Mouse (Mus musculus): ENCODE measurements at regions not wholly inside any gene's neighbourhood (a gene's known extent, or its start where the extent isn't known, plus 50 kb on each side); places are given as distances from the start of the nearest gene placed in this dataset.
"Not testable (repeated sequence)": the region's sequence is repeated elsewhere in the genome, so short reads cannot be mapped to it uniquely, and the experiment has no call there.

DNA sequence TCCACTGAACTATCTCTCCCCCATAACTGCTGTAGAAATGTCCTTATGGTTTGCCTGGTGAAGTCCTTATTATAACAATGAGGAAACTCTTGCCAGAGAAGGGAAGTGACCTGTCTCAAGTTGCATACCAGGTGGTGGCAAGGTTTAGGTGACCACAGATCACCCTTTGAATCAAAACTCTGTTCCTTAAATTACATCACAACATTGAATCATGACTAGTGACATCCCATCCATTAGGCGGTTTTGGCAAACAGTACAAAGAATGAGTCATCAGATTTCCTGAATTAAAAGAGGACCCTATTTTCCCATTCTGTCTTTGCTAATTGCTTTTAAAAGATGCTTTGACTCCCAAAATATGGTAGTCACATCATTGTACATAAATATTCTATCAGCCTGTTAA, 168.5 kb upstream of the Pgr start:
- DNase-seq (ENCODE audit: low spot score in 2 of 2) = no peak

DNA sequence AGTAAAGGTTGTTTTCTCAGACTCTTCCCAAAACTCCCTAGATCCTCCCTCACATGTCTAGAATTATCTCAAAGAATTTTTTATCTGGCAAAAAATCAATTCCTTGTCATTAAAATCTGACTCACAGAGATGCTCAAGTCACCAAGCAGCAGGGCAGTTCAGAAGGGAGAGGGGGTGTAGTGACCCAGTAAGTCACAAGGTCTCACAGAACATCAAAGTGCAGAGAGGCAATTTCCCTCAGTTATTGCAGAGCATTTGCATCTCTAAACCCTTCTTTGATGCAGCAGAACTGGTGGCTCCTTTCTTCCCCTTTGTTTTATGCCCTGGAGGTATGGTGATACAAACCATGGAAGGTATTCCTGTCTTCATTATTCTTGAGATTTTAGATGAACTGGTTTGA, 166.1 kb upstream of the Pgr start:
- DNase-seq (ENCODE audit: low spot score in 2 of 2) = no peak

DNA sequence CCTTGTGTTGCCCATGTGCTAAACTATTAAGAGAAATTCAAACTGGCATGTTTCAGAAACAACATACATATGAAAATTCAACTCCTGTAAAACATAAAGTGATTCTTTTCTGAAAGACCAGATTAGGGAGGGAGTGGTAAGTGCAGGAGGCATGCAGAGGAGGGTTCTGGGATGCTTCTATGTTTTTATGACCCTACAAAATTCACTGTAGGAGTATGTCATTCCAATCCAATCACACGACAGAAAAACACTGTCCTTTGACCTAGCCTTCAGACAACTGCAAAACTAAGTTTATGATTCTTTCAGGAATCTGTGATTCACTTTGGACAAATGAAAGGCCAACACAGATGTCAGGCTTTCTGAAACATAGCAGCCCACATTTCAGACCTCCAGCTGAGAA, 159.4 kb upstream of the Pgr start:
- DNase-seq (ENCODE audit: low spot score in 2 of 2) = no peak

DNA sequence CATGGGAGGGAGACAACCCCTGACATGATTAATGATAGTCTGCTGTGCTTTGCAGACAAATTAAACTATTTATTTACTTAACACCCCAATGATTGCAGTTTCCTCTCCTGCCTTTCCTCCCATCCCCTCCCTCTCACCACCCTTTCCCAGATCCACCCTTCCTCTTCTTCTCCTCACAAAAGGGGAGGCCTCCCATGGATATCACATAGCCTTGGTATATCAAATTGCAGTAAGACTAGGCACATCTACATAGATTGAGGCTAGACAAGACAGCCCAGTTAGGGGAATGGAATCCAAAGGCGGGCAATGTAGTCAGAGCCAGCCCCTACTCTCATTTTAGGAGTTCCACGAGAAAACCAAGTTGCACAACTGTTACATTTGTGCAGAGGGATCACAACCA, 149.8 kb upstream of the Pgr start:
- DNase-seq (ENCODE audit: low spot score in 2 of 2) = no peak

DNA sequence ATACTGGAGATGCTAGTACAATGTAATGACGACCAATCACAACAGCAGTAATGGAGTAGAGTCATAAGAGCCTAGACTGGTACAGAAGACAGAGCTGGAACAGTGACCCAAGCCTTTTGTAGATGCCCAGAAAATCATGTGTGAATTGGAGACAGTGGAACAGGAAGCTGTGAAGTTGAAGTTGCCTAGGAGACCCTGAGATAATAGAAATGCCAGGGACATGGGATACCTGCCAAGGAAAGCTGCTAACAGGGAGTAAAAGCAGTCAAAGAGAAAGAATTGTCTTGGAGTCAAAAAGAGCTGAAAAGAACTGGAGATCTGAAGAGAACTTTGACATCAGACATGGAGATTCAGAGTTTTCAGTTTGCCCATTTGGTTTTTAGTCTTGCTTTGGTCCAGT, 138.8 kb upstream of the Pgr start:
- DNase-seq (ENCODE audit: low spot score in 2 of 2) = peak in 1 of 2 experiments; percentile 21

DNA sequence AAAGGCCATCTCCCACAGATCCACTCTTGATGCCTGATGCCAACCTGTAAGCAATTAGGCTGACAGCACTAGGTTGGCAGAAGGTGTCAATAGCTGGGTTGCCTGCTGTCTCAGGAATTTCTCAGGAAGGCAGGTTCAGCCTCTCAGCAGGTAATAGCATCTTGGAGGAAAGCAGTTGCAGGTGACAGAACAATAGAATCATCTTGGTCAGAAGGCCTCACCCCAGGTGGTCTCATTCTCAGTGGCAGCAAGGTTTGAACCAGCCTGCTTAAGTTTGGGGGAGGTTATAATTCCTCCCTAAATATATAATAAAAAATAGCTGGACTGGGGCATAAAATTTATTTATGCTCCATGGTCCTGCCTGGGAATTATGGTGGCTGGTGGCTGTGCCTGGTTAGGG, 130.2 kb upstream of the Pgr start:
- not testable (repeated sequence) for DNase-seq (ENCODE audit: low spot score in 2 of 2)

DNA sequence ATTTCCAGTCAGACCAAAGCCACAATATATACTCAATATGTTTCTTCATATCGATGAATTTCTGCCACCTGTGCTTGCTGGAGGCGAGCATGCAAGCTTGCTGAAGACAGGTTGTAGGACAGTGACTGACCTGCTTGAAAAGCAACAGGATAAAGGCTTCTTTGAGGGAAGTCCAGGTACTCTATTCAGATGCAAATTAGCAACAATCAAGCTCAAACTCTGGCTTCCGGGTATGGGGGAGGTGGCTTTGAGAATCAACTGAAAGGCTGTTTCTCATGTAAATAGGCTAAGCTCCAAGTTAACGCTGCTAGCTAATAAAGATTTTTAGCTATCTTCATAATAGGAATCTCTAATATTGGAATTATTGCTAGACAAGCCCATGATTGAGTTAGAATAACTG, 129.6 kb upstream of the Pgr start:
- no peak for DNase-seq (ENCODE audit: low spot score in 2 of 2)

DNA sequence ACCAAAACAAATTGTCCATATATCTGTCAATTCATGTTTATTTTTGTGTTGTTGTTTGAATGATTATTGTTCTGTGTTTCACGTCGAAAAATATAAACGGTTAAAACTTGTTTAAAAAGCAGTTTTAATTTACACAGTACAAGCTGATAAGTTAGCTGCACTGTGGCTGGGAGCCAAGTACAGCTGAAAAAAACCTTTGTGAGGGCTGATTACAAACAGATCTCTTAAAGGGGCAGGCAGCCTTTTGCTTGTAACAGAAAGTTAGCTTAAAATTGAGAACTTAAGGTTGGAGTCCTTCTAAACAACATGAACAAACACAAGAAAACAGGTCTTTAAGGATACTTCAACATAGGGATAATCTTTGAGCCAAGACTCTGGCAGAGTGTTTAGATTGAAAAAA, 118.3 kb upstream of the Pgr start:
- DNase-seq (ENCODE audit: low spot score in 2 of 2) = peak in 1 of 2 experiments; percentile 23

DNA sequence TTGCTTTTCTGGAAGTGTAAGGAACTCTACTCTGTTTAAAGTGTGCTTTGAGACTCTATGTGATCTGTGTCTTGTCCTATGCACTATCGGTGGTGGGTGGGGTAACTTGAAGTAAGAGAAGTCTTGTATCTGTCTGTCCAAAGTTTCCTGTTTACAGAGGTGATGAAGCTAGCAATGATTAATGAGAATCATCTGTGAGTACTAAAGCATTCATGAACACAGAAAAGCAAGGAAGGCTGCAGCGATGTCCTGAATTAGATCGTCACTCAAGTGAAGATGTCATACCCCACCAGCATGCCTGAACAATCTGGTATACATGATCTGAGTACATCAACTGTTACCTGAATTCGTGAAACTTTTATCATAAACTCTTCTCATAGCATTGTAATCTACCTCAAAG, 85.4 kb upstream of the Pgr start:
- DNase-seq (ENCODE audit: low spot score in 2 of 2) = no peak

DNA sequence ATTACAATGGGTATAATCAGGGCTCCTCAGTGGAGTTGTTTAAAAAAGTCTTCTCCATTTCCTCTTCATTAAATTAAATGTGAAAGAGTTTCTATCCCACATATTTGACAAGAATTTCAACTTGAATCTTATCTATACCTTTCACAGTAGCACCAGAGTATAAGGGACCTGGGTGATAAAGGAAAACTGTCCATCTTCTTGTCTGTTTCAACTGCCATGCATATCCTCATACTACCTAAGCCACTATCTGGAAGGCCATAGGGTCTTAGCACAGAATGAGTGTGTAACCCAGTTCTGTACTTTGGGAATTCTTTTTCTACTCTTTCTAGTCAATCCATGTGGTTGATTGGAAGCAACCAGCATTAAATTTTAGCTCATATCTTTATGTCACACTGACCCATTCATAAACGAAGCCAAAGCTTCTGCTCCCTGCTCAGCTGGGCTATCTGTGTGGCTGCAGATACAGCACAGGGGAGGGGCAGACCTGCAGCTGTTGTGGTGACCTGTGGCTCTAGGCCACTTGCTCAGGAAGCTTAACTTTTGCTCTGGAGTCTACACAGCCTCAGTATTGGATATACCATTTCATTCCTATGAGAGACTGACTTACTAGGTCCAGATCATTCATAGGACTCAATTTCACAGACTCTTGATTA, 75.8 kb upstream of the Pgr start:
- DNase-seq (ENCODE audit: low spot score in 2 of 2) = no peak

DNA sequence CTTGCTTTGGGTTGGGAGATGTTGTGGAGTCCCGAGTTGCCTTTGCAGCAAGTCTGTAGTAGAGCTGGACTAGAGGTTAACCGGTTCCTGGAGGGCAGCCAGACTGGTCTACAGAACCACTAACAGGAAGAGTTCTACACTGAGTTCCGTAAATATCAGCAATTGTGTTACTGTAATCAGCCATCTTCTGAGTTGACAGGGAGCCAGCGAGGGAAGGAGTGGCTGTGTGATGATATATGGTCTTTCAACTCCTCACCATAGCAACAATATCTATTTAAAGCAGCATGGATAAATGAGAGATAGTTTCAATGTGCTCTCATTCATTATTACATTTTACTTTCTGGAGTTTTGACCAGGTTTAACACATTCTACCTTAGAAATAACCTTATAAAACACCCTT, 67.5 kb upstream of the Pgr start:
- peak; percentile 18 to 24 for DNase-seq (ENCODE audit: low spot score in 2 of 2)

DNA sequence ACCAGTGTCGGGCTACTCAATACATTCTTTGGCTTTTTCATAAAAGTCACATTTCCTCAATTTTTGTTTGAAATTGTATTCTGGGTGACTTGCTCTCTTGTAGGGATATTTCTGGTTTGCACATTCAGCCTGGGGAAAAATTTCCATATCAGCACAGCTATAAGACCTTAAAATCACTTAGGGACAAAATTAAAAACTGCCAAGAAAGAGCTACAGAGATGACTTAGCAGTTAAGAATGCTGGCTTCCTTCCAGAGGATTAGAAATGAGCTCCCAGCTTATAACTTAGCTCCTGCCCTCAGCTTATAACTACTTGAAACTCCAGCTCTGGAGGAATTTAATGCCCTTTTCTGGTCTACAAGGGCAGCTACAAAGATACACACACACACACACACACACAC, 62.6 kb upstream of the Pgr start:
- no peak for DNase-seq (ENCODE audit: low spot score in 2 of 2)

DNA sequence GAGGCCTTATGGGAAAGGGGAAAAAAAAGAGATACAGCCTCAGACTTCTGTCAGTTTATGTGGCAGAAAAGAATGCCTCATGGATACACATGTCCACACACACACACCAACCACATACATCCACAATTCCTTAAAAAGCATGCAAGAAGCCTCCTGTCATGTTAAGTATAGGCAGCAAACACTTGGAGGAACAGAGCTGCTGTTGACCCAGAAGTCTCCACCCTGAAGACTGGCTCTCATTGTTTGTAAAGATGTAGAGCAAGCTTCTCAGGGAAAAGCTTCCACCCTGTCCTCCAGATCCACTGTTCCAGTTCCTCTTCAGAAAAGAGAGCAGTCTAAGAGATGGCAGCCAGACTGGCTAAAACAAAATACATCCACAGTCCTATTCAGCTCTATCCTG, 61.3 kb upstream of the Pgr start:
- DNase-seq (ENCODE audit: low spot score in 2 of 2) = no peak

DNA sequence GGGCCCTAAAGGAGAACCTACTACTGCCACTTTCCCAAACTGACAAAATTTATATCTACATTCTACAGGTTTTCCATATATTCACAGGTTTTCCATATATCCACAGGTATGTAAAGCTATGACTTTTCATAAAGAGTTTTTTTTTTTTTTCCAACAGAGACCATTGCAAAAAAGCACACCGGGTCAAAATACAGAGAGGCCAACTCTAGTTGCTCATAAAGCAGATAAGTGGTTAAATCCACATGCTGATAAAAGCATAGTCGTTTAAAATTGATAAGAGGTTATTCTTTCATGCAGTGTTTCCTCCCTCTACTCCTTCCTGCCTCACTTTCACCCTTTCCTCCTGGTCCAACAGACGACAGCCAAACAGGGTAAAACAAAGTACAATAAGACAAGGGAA, 60.7 kb upstream of the Pgr start:
- no peak for DNase-seq (ENCODE audit: low spot score in 2 of 2)
